Mouse (Mus musculus): ENCODE data around the gene Pdlim7. TPM values are rescaled to one million over a fixed set of nuclear protein-coding genes. Genes with fewer than 3 reads are reported as not detected.
A peak's percentile ranks its signal among the peaks of the same experiment; 100 is the strongest.

Gene Pdlim7
- total and polyA plus RNA-seq, 3 experiments = 12.3 to 40.6 TPM; not detected in 1

GRCm38 (mm10) chr13:55535191-55535590 lies 21.7 kb upstream of the Pdlim7 start:
- H3K36me3 ChIP-seq (ENCODE audit: control insufficient read depth in 1 of 2, insufficient read depth in 2 of 2, low read length in 2 of 2) = 0 out of 4 replicates have a peak, but pooled peaks cover 0 to 2% of the 10 kb centered on the region in 2 experiments

GRCm38 (mm10) chr13:55529198-55529915 lies 15.9 kb upstream of the Pdlim7 start, which contains the start of gene Dok3:
Gene Dok3, minus strand, starts transcription at chr13:55529296.
- TF ChIP-seq MAFK (IDR thresholded peaks at IDR 0.05; ENCODE audit: borderline replicate concordance, low read depth, low read length) = peak; percentile 85
- TF ChIP-seq MAZ (IDR thresholded peaks at IDR 0.05; ENCODE audit: low read depth, low read length) = no peak
- TF ChIP-seq SMC3 (IDR thresholded peaks at IDR 0.05; ENCODE audit: low read depth, low read length) = no peak
- Histone ChIP-seq H3K9me3 (replicated peaks; ENCODE audit: insufficient read depth, low read length) (no peaks in the 10 kb centered on the region), H3K36me3 (ENCODE audit: control insufficient read depth in 1 of 2, insufficient read depth in 2 of 2, low read length in 2 of 2) (peaks cover 2 to 18% of the 10 kb centered on the region in 2 experiments; a peak in 3 of 4 replicates), H3K79me2 (ENCODE audit: control insufficient read depth, insufficient read depth, low read length, poor library complexity) (no peaks in the 10 kb centered on the region), H3K9ac (ENCODE audit: control insufficient read depth, low read depth, low read length, poor library complexity, severe bottlenecking) (peak within 1 kb of the TSS; percentile 56), H3K27ac (ENCODE audit: control insufficient read depth, low read depth, low read length) (peak within 1 kb of the TSS; percentile 75), H3K4me3 (ENCODE audit: control insufficient read depth in 1 of 2, insufficient read depth in 1 of 2, low read depth in 2 of 2, low read length in 2 of 2) (peak within 1 kb of the TSS in 1 of 2 experiments; percentile 11; a peak in 1 of 4 replicates), H3K4me1 (ENCODE audit: control insufficient read depth in 1 of 2, insufficient read depth in 2 of 2, low read length in 2 of 2) (peaks cover 0 to 31% of the 10 kb centered on the region in 2 experiments; a peak in 3 of 4 replicates), H3K27me3 (ENCODE audit: control insufficient read depth in 1 of 2, insufficient read depth in 2 of 2, low read length in 2 of 2) (no peaks in the 10 kb centered on the region)
- DNase-seq (ENCODE audit: low read depth, low spot score) = peak; percentile 23

More at GRCm38 (mm10) chr13:55535191-55535590, 21.7 kb upstream of the Pdlim7 start:
- no peak for TF ChIP-seq RCOR1 (IDR thresholded peaks at IDR 0.05; ENCODE audit: low read depth, low read length)
- no peak for TF ChIP-seq UBTF (IDR thresholded peaks at IDR 0.05; ENCODE audit: borderline replicate concordance, insufficient read depth, low read depth, low read length)
- TF ChIP-seq HCFC1 (IDR thresholded peaks at IDR 0.05; ENCODE audit: low read depth, low read length) = no peak
- no peak for TF ChIP-seq TBP (IDR thresholded peaks at IDR 0.05; ENCODE audit: low read depth, low read length)
- TF ChIP-seq BHLHE40 (IDR thresholded peaks at IDR 0.05; ENCODE audit: borderline replicate concordance, low read depth, low read length) = no peak
- TF ChIP-seq MYB (IDR thresholded peaks at IDR 0.05; ENCODE audit: low read depth, low read length) = no peak
- no peak for TF ChIP-seq MAFK (IDR thresholded peaks at IDR 0.05; ENCODE audit: borderline replicate concordance, low read depth, low read length)
- no peak for TF ChIP-seq GABPA (IDR thresholded peaks at IDR 0.05; ENCODE audit: low read depth, low read length)
- TF ChIP-seq CHD2 (IDR thresholded peaks at IDR 0.05; ENCODE audit: low read length) = no peak
- no peak for TF ChIP-seq ELF1 (IDR thresholded peaks at IDR 0.05; ENCODE audit: low read depth, low read length)
- no peak for TF ChIP-seq KAT2A (conservative IDR thresholded peaks at IDR 0.05; ENCODE audit: low read depth, low read length)
- no peak for TF ChIP-seq MXI1 (IDR thresholded peaks at IDR 0.05; ENCODE audit: low read depth, low read length)
- no peak for TF ChIP-seq TAL1 (IDR thresholded peaks at IDR 0.05; ENCODE audit: low read length)
- TF ChIP-seq JUND (IDR thresholded peaks at IDR 0.05; ENCODE audit: low read depth, low read length) = no peak
- TF ChIP-seq ZC3H11A (IDR thresholded peaks at IDR 0.05; ENCODE audit: low read depth, low read length) = no peak
- no peak for TF ChIP-seq ZMIZ1 (IDR thresholded peaks at IDR 0.05; ENCODE audit: low read depth, low read length)
- TF ChIP-seq EP300 (IDR thresholded peaks at IDR 0.05; ENCODE audit: low read depth in 1 of 2, low read length in 2 of 2) = no peak
- H3K4me1 ChIP-seq (ENCODE audit: control insufficient read depth in 1 of 2, insufficient read depth in 2 of 2, low read length in 2 of 2) = peaks cover 0 to 4% of the 10 kb centered on the region in 2 experiments; a peak in 2 of 4 replicates
- no peaks in the 10 kb centered on the region for H3K27me3 ChIP-seq (ENCODE audit: control insufficient read depth in 1 of 2, insufficient read depth in 2 of 2, low read length in 2 of 2)
- H3K9ac ChIP-seq (ENCODE audit: control insufficient read depth, low read depth, low read length, poor library complexity, severe bottlenecking) = no peak overlapping the region
- no peak overlapping the region for H3K27ac ChIP-seq (ENCODE audit: control insufficient read depth, low read depth, low read length)
- H3K9me3 ChIP-seq (replicated peaks; ENCODE audit: insufficient read depth, low read length) = no peaks in the 10 kb centered on the region
- peak overlapping the region in 1 of 2 experiments; percentile 75; a peak in 2 of 4 replicates for H3K4me3 ChIP-seq (ENCODE audit: control insufficient read depth in 1 of 2, insufficient read depth in 1 of 2, low read depth in 2 of 2, low read length in 2 of 2)
- H3K79me2 ChIP-seq (ENCODE audit: control insufficient read depth, insufficient read depth, low read length, poor library complexity) = peaks cover 7% of the 10 kb centered on the region
- no peak for DNase-seq (ENCODE audit: low read depth, low spot score)

Data from MEL (cell line).